Mouse (Mus musculus) heart, postnatal 0 days (tissue): Measurements from ENCODE around the gene Gpr176.

ENCODE experiments used
- CTCF ChIP-seq: IDR thresholded peaks from 2 replicates; pipeline ENCODE4 v1.5.1; 2016; ENCODE audit warnings: antibody characterized with exemption, control low read depth, low read depth
- EP300 ChIP-seq: IDR thresholded peaks from 2 replicates; pipeline ENCODE4 v1.6.1; 2016; ENCODE audit warnings: antibody characterized with exemption, low read depth

DNA sequence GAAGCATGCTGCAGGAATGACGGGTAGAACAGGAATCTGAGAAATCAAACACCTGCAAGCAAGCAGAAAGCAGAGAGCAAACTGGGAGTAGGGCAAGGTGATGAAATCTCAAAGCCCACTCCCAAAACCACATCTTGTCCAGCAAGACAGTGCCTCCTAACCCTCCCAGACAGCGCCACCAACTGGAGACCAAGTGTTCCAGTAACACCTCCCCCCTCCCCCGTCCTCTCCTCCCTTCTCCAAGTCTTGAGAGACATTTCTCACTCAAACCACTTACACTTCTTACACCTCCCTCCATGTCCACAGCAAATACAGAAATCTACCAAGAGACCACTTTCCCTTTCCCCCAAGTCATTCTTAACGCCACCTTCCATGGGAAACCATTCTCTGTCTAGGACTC is 51.4 kb downstream of the Gpr176 start:
- TF ChIP-seq CTCF (no peak), EP300 (no peak)
